Mouse (Mus musculus): ENCODE data around the gene Btbd18.
"Not testable (repeated sequence)": the region's sequence is repeated elsewhere in the genome, so short reads cannot be mapped to it uniquely, and the experiment has no call there.

Gene Btbd18

DNA sequence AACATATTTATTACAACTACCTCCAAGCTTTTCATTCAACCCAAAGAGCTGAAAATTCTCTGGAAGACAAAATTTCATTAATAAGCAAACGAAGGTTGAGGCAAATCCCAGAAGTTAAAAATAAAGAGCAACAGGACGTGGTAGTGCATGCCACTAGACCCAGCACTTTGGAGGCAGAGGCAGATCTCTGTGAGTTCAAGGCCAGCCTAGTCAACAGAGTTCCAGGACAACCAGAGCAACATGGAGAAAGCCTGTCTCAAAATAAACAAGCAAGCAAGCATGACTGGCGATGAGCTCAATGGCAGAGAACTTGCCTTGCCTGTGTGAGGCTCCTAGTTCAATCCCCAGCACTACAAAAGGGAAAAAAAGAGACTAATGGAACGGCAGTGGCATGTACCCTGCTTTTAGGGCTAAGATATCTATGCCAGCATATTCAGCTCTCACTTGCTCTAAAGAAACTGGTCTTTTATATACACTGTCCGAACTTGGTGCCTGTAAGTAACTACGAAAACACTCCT is 11.8 kb upstream of the Btbd18 start:
- no peak for DNase-seq (ENCODE audit: low read depth, low spot score)

DNA sequence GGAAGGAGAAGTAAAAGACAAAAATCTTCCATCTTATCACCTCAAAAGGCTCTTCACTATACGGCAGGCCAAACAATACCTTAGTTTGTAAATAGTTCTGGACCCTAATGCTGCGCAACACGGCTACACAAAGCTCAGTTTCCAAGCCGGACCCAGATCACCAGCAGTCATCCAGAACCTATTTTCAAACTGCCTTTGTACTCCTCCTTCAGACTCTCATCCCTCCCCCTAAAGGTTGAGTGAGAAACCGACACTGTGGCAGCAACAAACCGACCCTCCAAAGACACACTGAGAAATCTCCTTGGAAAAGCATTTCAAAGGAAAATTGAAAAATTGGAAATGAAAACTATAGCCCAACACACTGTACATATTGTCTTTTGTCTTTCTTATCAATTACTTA is 10.5 kb upstream of the Btbd18 start:
- no peak for DNase-seq (ENCODE audit: low read depth, low spot score)

DNA sequence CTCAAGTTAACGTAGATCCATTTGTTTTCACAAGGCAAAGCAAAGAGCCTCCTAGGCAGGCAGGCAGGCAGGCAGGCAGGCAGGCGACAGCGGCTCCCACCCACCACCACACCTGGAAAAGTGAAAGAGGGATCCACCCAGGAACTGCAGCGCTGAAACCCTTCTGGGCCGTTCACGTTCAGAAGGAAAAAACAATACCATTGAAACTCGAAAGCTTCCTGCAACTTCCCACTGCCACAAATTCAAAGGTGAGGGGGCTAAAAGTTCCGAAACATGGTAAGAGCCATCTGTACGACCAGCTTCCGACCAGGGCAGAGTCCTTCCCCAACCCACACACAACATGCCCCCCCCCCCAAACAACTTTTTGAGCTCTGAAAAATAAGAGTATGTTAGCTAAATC is 9.2 kb upstream of the Btbd18 start:
- no peak for DNase-seq (ENCODE audit: low read depth, low spot score)

DNA sequence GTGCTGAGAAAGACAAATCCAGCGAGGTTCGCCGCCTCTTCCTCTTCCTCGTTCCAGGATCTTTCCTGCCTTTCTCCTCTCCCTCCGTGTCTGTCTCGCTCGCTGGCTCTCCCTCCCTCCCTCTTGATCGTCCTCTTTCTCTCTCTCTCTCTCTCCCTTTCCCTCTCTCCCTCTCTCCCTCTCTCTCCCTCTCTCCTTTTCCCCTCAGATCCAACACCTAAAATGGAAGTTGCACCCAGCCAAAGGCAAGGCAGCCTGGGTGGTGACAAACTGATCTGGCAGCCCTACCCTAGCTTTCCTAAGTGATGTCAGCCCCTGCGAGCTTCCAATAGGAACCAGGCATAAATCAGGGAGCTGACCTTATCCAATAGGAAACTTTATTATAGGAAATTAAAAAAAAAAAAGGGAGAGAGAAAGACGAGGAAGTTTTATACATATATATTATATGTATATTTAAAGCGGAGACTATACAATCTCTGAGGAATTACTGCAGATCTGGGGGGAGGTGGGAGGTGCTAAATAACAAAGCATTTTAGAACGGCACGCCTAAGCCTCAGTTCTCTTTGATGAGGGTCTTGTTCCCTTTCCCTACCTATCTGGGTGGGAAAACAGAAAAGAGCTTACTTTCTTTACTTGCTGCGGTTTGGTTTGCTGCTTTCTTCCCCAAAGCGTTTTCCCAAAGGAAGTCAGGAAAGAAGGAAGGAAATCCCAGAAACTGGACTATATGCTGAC is 8.2 kb upstream of the Btbd18 start, which contains the start of gene Ctnnd1:
Gene Ctnnd1 (minus strand): TSS at position 302 of the 732 bp plus-strand sequence.
- DNase-seq (ENCODE audit: low read depth, low spot score), result no peak

DNA sequence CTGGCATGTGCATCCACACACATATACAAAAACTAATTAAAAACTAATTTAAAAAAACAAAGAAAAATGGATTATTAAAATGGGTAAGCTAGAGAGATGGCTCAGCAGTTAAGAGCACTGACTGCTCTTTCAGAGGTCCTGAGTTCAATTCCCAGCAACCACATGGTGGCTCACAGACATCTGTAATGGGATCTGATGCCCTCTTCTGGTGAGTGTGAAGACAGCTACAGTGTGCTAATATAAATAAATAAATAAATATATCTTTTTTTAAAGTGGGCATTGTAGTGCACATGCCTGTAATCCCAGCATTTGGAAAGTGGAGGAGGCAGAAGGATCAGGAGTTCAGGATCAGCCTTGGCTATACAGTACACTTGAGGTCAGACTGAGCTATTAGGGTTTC is 5.5 kb upstream of the Btbd18 start:
- peak; percentile 28 for DNase-seq (ENCODE audit: low read depth, low spot score)

DNA sequence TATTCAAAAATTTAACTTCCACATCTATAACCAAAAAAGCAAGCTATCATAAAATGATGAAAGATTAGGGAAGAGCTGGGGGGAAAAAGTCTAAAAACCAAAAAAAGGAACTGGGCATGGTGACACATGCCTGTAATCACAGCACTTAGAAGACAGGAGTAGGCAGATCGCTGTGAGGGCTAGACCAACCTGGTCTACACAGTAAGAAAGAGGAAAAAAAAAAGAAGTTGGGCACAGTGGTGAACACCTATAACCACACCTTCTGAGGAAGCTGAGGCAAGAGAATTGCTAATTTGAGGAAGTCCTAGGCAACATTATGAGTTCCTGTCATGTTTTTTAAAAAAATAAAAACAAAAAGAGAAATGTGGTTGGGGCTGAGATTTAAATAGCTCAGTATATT is 3.0 kb upstream of the Btbd18 start:
- DNase-seq (ENCODE audit: low read depth, low spot score), result peak; percentile 68

DNA sequence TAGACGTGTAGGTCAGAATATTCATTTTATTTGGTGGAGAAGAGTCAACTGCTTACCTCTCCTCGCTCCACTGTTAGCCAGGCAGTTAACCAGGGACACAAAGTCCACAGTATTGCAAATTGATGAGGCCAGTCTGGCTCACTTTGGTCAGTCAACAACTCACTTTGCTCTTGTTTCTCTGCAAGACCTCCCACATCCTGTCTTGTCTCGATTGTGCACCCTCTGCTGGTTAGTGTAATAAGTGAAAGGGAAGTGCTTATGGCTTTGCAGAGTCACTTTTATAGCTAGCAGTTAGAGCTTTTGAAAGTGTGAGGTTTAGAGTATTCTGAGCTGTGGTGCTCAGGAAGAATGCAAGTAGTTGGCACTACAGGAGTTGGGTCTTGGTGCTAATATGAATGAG is 1.4 kb downstream of the Btbd18 start:
- DNase-seq (ENCODE audit: low read depth, low spot score), result peak; percentile 79

DNA sequence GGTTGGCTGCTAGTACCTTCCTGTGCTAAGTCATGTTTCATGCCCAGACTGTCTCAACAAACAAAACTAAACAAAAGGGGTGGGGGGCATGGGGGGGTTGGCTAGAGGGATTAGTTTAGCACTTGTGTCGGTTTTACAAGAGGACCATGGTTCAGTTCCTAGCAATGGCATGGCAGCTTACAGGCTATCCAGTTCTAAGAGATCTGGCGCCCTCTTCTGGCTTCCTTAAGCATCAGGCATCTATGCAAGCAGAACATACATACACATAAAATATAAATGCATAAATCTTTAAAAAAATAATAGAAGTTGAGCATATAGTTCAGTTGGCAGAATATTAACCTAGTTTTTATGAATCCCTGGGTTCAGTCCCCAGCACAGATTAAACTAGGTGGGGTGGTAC is 4.0 kb downstream of the Btbd18 start:
- DNase-seq (ENCODE audit: low read depth, low spot score), result peak; percentile 79

DNA sequence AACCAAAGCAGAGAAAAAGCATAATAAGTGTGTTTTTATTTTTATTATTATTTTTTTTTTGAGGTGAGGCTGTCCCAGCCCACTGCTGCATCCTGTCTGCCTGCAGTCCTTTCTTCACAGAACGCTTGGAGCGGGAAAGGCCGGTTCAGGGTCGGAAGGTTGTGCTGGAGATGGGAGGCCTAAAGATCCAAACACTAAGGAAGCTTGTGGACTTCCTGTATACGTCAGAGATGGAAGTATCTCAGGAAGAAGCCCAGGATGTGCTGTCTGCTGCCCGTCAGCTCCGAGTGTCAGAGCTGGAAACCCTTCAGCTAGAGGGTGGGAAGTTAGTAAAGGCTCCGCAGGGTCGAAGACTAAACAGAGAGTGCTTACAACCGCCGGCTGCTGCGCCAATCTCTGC is 7.2 kb downstream of the Btbd18 start:
- DNase-seq (ENCODE audit: low read depth, low spot score), result no peak

DNA sequence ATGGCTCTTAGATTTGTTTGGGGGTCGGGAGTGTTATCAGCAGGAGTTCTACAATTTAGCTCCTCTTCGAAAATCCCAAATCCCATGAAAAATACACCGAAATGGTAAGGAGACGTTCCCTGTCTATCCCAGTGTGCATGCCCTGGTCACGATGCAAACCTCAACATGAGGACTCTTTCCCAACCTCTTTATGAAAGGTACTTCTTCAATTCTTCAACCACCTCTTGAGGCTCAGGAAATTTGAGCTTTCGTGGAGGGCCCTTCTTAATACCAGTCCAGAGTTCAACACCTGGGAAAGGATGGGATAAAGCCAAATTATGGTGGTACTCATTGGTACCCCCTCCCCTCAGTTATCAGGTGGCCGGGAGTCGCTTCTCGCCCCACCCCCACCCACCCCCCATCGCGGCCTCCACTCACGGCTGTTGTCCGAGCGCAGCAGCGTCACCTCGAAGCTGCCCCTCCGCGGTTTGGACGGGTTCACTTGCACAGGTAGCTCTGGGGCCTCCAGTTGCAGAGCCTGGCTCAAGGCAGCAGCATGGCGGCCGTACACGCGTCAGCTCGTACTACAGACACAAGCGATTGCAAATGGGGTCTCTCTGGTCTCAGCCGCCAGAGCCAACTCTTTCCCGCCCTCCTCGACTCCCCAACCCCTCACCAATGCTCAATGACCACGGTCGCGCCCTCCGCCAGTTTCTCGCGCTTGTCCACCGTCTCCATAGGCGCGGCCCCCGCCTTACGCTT is 11.1 kb downstream of the Btbd18 start:
- DNase-seq (ENCODE audit: low read depth, low spot score), result no peak

DNA sequence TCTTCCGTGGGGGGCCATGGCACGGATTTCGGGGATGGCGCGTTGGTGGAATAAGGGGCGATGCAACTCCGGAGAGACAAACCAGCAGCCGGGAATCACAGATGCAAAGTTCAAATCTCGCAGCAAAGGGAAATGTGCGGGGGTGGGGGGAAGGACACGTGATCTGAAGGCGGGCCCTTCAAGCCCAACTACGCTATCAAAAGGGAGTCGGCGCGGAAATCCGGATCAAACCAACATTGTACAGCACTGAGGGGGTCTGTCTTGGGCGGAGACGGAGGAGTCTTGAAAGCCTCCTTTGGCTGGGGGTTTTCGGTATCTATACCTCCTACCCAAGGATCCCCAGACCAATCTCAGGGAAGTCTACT is 11.7 kb downstream of the Btbd18 start, which contains the start of gene Selenoh:
Gene Selenoh (minus strand): TSS at position 202 of the 365 bp plus-strand sequence.
- DNase-seq (ENCODE audit: low read depth, low spot score), result peak; percentile 96

DNA sequence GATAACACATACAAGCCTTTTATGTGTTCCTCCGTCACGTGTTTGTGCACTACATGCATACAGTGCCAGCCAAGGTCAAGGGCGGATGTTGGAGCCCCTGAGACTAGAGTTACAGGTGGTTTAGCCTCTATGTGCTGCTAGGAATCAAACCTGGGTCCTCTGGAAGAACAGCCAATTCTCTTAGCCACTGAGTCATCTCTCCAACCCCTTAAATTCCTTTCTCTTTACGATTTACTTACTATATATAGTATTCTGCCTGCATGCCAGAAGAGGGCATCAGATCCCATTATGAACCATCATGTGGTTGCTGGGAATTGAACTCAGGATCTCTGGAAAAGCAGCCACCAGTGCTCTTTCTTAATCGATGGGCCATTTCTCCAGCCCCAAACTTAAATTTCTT is 12.7 kb downstream of the Btbd18 start:
- DNase-seq (ENCODE audit: low read depth, low spot score), result not testable (repeated sequence)

DNA sequence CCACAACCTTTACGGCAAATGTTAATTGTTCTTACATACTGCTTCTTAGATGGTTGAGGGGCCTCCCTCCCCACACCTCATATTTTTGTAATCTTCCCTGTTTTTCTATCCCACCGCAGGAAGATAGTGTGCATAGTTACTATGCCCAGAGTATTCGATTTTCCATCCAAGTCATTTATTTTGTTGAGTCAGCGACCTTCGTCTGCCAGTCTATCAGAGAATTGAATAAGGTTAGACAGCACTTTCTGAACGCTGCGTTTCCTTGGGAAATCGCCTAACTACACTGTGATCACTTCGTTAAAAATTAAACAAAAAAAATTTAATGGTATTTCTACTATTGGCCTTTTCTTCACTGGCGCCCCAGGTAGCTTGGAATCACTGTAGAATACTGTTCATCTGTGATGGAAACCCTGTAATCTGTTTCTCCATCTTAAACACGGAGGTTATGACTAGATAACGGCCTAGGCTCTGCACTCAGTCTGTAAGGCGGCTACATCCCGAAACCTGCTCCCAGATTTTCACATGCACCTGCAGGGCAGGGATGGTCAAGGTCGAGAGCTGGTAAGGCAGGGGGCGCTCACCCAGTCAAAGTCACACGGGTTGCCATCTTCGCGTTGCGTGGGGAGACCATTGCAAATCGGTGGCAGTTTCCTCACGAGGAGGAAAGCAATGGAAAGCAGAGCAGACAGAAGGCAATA is 18.5 kb downstream of the Btbd18 start:
- no peak for DNase-seq (ENCODE audit: low read depth, low spot score)

DNA sequence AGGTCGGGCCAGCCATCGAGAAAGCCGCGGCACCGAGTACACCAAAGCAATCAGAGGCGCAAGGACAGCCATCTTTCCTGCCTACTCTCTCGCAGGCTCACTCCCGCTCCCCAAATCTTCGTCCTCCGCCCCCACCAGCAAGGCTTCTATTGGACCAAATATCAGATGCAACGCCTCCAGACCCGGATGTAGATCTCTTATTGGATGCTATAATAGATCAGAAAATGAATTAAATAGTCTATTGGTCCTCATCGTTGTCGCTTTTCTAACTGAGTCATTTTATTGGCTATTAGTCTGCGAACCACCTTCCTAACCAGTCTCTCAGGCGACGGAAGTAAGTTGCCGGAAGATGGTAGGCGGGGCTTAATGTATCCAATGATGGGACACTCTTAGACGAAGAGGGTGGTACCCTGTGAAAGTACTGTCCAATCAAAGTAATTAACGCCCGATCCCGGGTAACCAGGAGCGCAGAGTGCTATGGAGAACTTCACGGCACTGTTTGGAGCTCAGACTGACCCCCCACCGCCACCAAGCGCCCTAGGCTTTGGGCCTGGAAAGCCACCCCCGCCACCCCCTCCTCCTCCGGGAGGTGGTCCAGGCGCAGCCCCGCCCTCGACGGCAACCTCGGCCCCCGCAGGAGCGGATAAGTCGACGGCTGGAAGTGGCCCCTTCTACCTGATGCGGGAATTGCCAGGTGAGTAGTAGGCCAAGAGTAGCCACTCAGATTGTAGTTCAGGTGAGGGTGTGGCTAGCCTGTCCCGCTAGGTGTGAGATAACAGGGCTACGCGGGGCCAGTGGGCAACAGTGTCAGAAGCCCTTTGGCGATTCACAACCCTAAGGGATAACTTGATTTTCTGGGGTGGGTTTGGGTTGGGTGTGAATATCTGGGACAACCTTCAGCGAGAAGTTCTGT is 19.3 kb downstream of the Btbd18 start, which contains the start of the genes Gm28635 and Med19:
Gene Gm28635 (minus strand): TSS at position 74 of the 913 bp plus-strand sequence.
Gene Med19 (plus strand): TSS at position 435 of the 913 bp plus-strand sequence.
- DNase-seq (ENCODE audit: low read depth, low spot score), result peak; percentile 98

DNA sequence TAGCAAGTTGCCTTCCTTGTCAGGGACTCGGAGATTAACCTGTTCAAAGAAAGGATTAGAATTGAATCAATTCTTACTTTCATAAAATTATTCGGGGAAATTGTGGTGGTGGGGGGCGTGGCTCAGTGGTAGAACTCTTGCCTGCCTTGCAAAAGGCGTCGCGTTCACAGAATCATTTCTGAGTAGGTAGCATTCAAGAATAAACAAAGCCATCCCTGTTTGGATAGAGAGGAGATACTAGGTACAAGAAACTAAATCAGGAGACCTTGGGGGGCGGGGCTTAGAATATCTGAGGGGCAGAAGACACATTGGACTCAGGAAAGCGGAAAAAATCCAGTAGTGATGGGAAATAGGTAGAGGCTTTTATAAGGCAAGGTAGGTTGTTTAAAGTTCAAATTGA is 20.1 kb downstream of the Btbd18 start, which contains the start of gene Tmx2:
Gene Tmx2 (minus strand): TSS at position 125 of the 400 bp plus-strand sequence.
- peak; percentile 28 for DNase-seq (ENCODE audit: low read depth, low spot score)

DNA sequence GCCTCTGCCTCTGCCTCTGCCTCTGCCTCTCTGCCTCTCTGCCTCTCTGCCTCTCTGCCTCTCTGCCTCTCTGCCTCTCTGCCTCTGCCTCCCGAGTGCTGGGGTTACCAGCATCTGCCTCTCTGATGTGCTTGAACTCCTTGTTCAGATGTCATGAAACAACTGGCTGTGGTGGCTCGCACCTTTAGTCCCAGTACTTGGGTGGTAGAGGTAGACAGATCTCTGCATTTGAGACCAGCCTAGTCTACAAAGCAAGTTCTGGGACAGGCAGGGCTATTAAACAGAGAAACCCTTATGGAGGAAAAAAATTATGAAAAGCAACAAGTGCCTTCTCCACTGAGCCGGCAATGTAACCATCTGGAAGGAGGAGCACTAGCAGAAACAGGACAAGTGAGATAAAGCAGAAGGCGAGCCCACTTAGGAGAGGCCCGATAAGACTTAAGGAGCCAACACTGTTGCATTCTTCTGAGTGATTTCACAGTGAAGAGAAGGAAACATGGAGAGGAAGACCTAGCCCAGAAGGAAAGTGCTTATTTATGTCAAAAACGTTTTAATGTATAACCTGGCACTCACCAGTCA is 23.8 kb downstream of the Btbd18 start:
- DNase-seq (ENCODE audit: low read depth, low spot score), result no peak

DNA sequence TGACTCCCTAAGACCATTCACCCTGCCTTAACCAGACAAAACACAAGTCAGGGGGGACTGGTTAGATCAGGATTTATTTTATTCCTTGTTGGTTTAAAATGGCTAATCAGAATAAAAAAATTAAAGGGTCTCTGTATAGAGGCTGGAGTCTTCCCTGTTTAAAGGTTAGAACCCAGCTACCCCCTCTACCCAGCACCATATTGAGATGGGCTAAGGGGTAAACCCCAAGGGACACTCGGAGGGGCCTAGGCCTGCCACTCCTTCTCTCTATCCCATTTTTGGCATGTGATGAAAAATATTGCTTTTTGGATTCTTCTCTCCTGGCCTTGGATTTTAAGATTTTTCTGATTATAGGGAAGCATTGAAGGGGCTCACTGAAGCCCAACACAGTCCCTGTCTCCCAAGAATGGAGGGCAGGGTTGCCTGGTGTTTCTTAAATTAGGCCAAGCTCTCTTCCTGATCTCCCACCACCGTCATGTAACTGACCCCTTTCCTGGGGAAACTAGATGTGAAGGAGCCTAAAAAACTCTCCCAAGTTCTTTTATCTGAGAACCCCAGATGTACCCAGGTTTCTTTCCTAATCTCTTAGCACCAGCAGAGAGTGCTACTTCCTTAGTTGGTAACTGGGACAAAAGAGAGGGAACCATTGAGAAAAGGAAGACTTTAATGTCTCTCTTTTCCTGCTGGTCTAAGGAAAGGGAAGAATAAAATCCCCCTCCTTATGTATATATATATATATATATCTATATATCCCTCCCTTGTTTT is 29.4 kb downstream of the Btbd18 start:
- DNase-seq (ENCODE audit: low read depth, low spot score), result no peak

DNA sequence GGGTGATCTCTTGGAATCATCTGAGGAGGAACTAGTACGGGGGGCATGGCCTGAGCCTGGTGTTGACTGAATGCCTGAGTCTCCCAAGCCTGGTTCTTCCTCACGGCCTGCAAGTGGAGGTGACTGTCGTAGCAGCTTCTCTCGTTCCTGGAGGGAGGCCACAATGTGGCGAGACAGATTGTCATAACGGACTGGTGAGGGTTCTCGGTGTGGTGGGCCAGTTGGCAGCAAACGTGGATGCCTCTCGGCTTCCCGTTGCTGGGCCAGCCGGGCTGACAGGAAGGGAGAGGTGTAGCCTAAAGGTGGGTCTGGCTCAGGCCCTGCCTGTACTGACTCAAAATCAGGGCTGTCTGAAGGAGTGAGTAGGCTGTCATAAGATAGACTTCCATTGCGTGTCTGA is 31.2 kb downstream of the Btbd18 start:
- no peak for DNase-seq (ENCODE audit: low read depth, low spot score)

DNA sequence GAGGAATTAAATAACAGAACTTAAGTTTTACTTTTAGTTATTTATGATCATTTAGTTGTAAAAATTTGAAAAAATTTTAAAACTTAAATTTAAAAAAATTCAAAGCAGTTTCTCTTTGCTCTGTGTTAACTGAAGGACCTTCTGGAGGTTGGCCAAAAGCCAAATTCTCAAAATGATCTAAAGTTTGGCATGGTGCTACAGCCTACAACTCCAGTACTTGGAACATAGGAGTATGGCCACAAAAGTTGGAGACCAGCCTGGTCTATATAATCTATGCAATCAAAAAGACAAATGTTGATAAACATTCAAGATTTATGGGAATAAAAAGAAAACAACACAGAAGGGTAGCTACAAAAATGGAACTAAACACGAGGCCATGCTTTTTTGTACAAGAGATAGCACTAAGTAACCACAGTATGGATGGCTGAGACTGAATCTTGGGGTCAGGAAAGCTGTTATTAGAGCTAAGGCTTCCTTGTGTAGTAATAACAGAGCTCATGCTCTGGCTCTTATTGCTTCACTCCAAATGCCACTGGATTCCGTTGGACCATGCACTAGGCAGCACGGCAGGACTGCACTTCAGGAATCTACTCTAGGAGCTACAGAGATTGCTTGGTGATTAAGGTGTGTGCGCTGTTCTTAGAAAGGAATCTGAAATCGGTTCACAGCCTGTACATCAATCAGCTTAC is 36.3 kb downstream of the Btbd18 start:
- DNase-seq (ENCODE audit: low read depth, low spot score), result no peak
